Comparison of ENCODE assay signal across 8 mouse cellular contexts in the genomic region with DNA sequence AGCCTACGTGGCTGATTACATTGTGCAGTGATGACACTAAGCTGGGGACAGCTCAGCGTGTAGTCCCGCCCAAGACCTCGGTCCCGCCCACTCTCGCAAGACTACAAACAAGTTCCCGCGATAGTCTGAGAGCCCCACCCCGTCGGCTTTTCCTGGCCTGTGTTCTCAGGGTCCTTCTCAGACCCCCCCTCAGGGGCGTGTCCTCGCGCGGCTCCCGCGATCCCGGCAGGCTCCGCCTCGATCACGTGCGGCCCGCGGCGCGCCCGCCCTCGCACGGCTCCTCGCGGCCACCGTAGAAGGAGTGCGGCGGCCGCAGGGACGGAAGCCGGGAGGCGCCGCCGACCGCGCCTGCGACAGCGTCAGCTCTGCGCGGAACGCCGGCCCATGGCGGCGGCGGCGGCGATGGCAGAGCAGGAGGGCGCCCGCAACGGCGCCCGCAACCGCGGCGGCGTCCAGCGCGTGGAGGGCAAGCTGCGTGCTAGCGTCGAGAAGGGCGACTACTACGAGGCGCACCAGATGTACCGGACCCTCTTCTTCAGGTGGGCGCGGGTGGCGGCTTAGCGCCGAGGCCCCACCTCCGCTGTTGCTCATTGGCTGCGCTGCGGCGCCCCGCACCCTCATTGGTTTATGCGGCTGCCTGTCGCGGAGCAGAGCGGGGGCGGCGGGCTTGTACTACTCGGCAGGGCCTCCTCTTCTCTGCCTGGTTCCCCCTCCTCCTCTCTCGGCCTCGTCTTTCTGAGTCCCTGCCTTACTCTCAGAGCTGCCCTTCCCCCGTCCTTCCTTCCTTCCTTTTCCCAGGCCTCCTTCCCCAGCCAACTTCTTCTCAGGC. TPM values are rescaled to one million over a fixed set of nuclear protein-coding genes. Genes with fewer than 3 reads are reported as not detected.
DNase-seq lines count a peak whose midpoint lies in the region; ATAC-seq lines count a peak whose summit lies in the region.

Gene Get4 (plus strand): TSS at position 244 of the 829 bp plus-strand sequence.

- H3K27me3 ChIP-seq in hindbrain, embryonic 12.5 days, result no peaks in the 10 kb centered on the region

- 0% methylated on average over 68 of the region's 90 CpGs for WGBS in hindbrain, embryonic 12.5 days

- peak within 1 kb of the TSS; percentile 92 for H3K4me2 ChIP-seq in hindbrain, embryonic 12.5 days (replicated peaks)

- peak; percentile 96 for ATAC-seq in hindbrain, embryonic 12.5 days (ENCODE audit: low FRiP score)

- peak within 1 kb of the TSS; percentile 87 for H3K9ac ChIP-seq in hindbrain, embryonic 12.5 days

- no peaks in the 10 kb centered on the region for H3K9me3 ChIP-seq in hindbrain, embryonic 12.5 days (replicated peaks)

- H3K4me1 ChIP-seq in hindbrain, embryonic 12.5 days, result peaks cover 26% of the 10 kb centered on the region

- peak within 1 kb of the TSS; percentile 92 for H3K27ac ChIP-seq in hindbrain, embryonic 12.5 days

- peak; percentile 99 for DNase-seq in NIH3T3 (ENCODE audit: low read depth)
- peak; percentile 100 for DNase-seq in cerebellum, postnatal 10 days
- peak; percentile 100 for DNase-seq in frontal cortex, postnatal 10 days (ENCODE audit: low spot score in 2 of 2)
- peak; percentile 96 to 99 for DNase-seq in layer of hippocampus, postnatal 14 days (ENCODE audit: low spot score in 2 of 2)
- DNase-seq in lung, postnatal 14 days, result peak; percentile 99
- DNase-seq in retina, adult 2 months (ENCODE audit: low read depth, low spot score), result peak; percentile 97
- DNase-seq in thymus, postnatal 36 days, result peak; percentile 99 to 100

- peak within 1 kb of the TSS; percentile 89 for H3K4me3 ChIP-seq in hindbrain, embryonic 12.5 days

- H3K36me3 ChIP-seq in hindbrain, embryonic 12.5 days, result peaks cover 36% of the 10 kb centered on the region

RNA-seq across cellular contexts. Expression of gene Get4, which starts in this region (rescaled TPM):
- 123 and 126 TPM in 2 replicates for polyA plus RNA-seq in hindbrain, embryonic 12.5 days (2016; fragmentation: Nextera tagmentation; extraction: Ambion mirVana)
- 10 to 100 TPM; 45.5 to 49.2 TPM for total RNA-seq in layer of hippocampus, postnatal 14 days (2021)

Comparison
In these comparisons a context has a peak if more than half of its experiments do, and no peak if none do; other contexts are left out.
1. Peak in every context shown above with its lines: DNase-seq, ATAC-seq, H3K4me3 ChIP-seq and H3K27ac ChIP-seq.